Mouse (Mus musculus) T-helper 17 cell (primary cell): ENCODE data around the gene Ppm1m.

Experiments
- in situ Hi-C, 2 experiments: fragments of 300-600 bp; cut with MboI, MseI; formaldehyde crosslinking; loops; 1 replicate in 1 of 2; 2 replicates in 1 of 2; pipeline ENCODE4 v1.15.1; 2025; ENCODE audit warnings: high pct_unique_total_duplicates in 2 of 2

Gene Ppm1m

DNA sequence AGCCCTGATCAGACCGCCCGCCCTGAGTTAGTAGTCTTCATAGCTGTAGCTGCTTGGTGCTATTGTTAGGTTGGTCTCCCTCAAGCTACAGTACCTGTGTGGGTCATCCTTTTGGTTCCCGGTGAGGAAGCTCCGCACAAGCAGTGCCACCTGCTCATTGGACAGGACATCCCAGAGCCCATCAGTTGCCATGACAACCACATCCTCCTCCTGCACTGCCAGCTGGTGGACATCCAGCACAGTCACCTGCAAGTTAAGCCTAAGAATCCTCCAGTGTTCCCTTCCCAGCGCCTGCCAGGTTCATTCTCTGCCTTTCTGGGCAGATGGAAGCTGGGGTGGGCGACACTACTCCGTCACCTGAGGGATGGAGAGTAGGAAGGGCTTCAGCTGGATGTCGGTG, 3.9 kb downstream of the Ppm1m start:
- in situ Hi-C loops: loop anchor here (10.0 to 25.0 kb wide), 3 partner anchors 239 to 1342 kb away; partner anchors contain the start of genes Acy1 (in 1 of the 2), Cyb561d2 (in 1 of the 2), Manf (in 1 of the 2) and Nprl2 (in 1 of the 2)

GRCm38 (mm10) chr9:106193930-106194807, 5.4 kb downstream of the Ppm1m start:
- in situ Hi-C loops: loop anchor here (10.0 to 25.0 kb wide), 3 partner anchors 241 to 1343 kb away; partner anchors contain the start of genes Acy1 (in 1 of the 2), Cyb561d2 (in 1 of the 2), Manf (in 1 of the 2) and Nprl2 (in 1 of the 2)

DNA sequence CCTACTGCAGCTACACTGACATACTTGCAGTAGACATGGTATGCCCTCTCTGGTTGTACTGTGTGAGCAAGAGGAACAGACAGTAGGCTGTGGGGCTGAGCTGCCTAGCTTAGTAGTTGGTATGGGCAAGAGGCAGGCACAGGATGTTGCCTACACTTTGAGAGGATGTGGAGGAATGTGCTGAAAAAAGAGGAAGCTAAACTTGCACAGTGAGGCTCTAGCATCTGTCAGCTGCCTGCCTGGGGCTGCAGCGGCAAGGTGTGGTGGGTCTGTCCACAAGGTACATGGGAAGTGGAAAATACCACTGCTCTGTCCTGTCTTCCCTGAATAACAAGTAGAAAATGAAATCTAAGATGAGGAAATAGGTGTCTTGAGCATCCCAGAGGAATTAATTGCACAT, 6.5 kb downstream of the Ppm1m start:
- in situ Hi-C loops: loop anchor here (10.0 to 25.0 kb wide), 3 partner anchors 242 to 1344 kb away; partner anchors contain the start of genes Acy1 (in 1 of the 2), Cyb561d2 (in 1 of the 2), Manf (in 1 of the 2) and Nprl2 (in 1 of the 2)

- in situ Hi-C loops: loop anchor here (10.0 to 25.0 kb wide), 3 partner anchors 243 to 1345 kb away; partner anchors contain the start of genes Acy1 (in 1 of the 2), Cyb561d2 (in 1 of the 2), Manf (in 1 of the 2) and Nprl2 (in 1 of the 2)
These were observed 7.5 kb downstream of the Ppm1m start for GRCm38 (mm10) chr9:106192024-106192423.

- in situ Hi-C loops: loop anchor here (10.0 to 25.0 kb wide), 3 partner anchors 243 to 1346 kb away; partner anchors contain the start of genes Acy1 (in 1 of the 2), Cyb561d2 (in 1 of the 2), Manf (in 1 of the 2) and Nprl2 (in 1 of the 2)
These were observed 8.2 kb downstream of the Ppm1m start for GRCm38 (mm10) chr9:106191355-106191754.

DNA sequence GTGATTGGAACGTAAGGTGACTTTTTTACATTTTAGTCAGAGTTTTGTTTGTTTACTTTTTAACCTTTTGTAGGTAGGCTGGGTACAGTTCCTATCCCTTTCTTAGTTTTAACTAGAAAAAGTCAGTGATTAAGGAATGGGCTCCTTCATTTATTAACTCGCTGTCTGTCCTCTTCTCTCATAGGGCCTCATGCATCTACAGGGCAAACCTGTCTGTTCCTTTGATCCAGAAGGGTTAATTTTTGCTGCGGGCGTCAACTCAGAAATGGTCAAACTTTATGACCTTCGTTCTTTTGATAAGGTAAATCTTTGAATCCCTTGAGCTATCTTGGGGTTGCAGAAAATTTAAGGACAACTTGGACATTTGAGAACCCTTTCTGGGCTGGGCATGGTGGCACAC, 15.6 kb downstream of the Ppm1m start:
- in situ Hi-C loops: loop anchor here (25.0 kb wide), 2 partner anchors 703 to 1353 kb away; partner anchors contain the start of genes Cyb561d2 (in 1 of the 2), Manf (in 1 of the 2), Nprl2 (in 1 of the 2) and Rbm15b (in 1 of the 2)

- in situ Hi-C loops: loop anchor here (25.0 kb wide), 2 partner anchors 705 to 1355 kb away; partner anchors contain the start of genes Cyb561d2 (in 1 of the 2), Manf (in 1 of the 2), Nprl2 (in 1 of the 2) and Rbm15b (in 1 of the 2)
These were observed 17.4 kb downstream of the Ppm1m start for GRCm38 (mm10) chr9:106182146-106182545.

- in situ Hi-C loops: loop anchor here (5.0 to 25.0 kb wide), 4 partner anchors 102 to 1357 kb away; partner anchors contain the start of genes Cyb561d2 (in 1 of the 2), Manf (in 1 of the 2), Nprl2 (in 1 of the 2) and Poc1a (in 1 of the 2)
These were observed 19.6 kb downstream of the Ppm1m start for GRCm38 (mm10) chr9:106179964-106180363.

- in situ Hi-C loops: loop anchor here (5.0 to 25.0 kb wide), 4 partner anchors 103 to 1358 kb away; partner anchors contain the start of genes Cyb561d2 (in 1 of the 2), Manf (in 1 of the 2), Nprl2 (in 1 of the 2) and Poc1a (in 1 of the 2)
These were observed 20.1 kb downstream of the Ppm1m start for GRCm38 (mm10) chr9:106179454-106179853.

- in situ Hi-C loops: loop anchor here (5.0 to 25.0 kb wide), 4 partner anchors 105 to 1360 kb away; partner anchors contain the start of genes Cyb561d2 (in 1 of the 2), Manf (in 1 of the 2), Nprl2 (in 1 of the 2) and Poc1a (in 1 of the 2)
These were observed 21.7 kb downstream of the Ppm1m start for GRCm38 (mm10) chr9:106177799-106178198.

DNA sequence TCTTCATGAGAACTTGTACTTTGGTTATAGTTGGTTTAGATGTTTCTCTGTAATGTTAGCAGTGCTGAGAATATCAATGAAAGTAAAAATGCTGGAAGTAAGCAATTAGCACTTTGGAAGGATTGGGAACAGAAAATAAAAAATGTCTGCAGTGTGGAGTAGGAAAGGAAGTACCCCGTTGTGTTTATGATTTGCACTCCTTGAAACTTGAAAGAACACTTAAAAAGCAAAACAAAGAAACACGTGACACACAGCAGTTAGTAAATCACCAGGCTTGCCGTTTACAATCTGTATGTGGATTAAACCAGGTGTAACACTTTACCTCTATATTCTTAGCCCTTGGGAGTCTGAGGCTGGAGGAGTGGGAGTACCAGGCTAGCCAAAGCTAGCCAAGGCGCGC, 22.8 kb downstream of the Ppm1m start:
- in situ Hi-C loops: loop anchor here (5.0 to 25.0 kb wide), 4 partner anchors 106 to 1361 kb away; partner anchors contain the start of genes Cyb561d2 (in 1 of the 2), Manf (in 1 of the 2), Nprl2 (in 1 of the 2) and Poc1a (in 1 of the 2)

- in situ Hi-C loops: loop anchor here (5.0 to 25.0 kb wide), 4 partner anchors 107 to 1362 kb away; partner anchors contain the start of genes Cyb561d2 (in 1 of the 2), Manf (in 1 of the 2), Nprl2 (in 1 of the 2) and Poc1a (in 1 of the 2)
These were observed 23.9 kb downstream of the Ppm1m start for GRCm38 (mm10) chr9:106175552-106176200.

- in situ Hi-C loops: loop anchor here in 1 of 2 experiments (10.0 kb wide), 1 partner anchor 251 kb away; the partner anchor contains the start of gene Rpl29
These were observed 26.2 kb downstream of the Ppm1m start for GRCm38 (mm10) chr9:106173363-106173762.

DNA sequence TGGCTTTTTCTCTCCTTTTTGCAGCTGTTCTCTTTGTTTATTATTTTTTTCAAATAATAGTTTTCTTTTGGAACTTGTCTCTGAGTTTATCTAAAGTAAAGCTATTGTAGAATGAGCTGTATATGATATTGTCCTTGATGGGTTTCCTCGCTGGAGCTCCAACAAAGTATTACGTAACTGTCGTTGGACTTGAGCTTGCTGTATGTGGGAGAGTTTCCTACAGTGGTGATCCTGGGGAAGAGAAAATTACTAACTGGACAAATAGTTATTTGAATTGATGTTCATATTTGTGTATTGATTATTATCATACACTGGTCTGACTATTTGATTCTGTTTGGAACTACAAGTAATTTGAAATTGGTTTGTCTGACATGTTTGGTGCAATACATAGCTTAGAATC, 27.0 kb downstream of the Ppm1m start:
- in situ Hi-C loops: loop anchor here in 1 of 2 experiments (10.0 kb wide), 1 partner anchor 252 kb away; the partner anchor contains the start of gene Rpl29

DNA sequence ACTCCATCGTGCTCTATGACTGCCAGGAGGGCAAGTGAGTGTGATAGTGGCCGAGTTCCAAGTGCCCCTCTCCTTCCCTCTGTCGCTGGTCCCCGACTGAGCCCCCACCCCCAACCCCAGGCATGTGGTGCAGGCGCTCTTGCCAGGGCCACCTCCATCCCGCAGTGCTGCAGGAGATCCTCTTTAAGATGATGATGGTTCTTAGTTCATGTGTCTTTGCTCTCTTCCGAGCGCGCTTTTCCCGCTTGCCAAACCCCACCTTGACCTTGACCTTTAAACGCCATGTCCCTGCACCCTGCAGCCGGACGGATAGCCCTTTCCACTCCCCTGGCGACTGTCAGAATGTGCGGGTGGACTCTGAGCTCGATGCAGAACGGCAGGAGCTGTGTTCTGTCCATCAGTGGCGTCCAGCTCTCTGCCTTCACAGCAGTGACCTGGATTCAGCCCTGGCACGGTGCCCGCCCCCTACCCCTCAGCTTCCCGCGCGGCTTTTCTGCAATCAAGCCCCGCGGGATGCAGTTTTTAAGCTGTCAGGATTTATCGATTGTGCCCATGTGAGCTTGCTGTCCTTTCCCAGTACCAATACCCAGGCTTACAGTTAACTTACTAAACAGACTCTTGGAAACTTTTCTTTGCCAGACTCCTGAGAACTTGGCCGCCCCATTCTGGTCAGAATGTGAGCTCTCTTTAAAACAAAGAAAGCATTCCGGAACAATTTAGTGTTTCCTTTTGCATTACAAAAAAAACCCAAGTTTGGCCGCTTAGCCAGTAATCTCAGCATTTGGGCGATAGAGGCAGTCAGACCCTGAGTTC, 28.0 kb downstream of the Ppm1m start:
- in situ Hi-C loops: loop anchor here in 1 of 2 experiments (10.0 kb wide), 1 partner anchor 253 kb away; the partner anchor contains the start of gene Rpl29

GRCm38 (mm10) chr9:106170556-106171345, 28.8 kb downstream of the Ppm1m start, which contains the start of gene Wdr82:
Gene Wdr82, plus strand, starts transcription at chr9:106170928.
- in situ Hi-C loops: loop anchor here in 1 of 2 experiments (10.0 kb wide), 1 partner anchor 254 kb away; the partner anchor contains the start of gene Rpl29

- in situ Hi-C loops: loop anchor here (5.0 to 10.0 kb wide), 2 partner anchors 37 to 255 kb away; partner anchors contain the start of gene Rpl29 (in 1 of the 2)
These were observed 29.6 kb downstream of the Ppm1m start for GRCm38 (mm10) chr9:106169917-106170316.

- in situ Hi-C loops: loop anchor here in 1 of 2 experiments (5.0 kb wide), 1 partner anchor 38 kb away; no protein-coding TSS in a partner anchor
These were observed 30.5 kb downstream of the Ppm1m start for GRCm38 (mm10) chr9:106169006-106169405.
